Mouse (Mus musculus) right cerebral cortex, postnatal 10 days (tissue): ENCODE results near the gene Zfyve28.

Experiments used
- DNase-seq, 2 experiments: peaks; one replicate each; pipeline ENCODE4 v3.0.0; 2021; ENCODE audit warnings: low spot score in 2 of 2

Gene Zfyve28

GRCm38 (mm10) chr5:34288154-34288716 lies at the start of gene Zfyve28, which contains the start of gene Cfap99:
Zfyve28 (minus strand) TSS chr5:34288449.
Cfap99 (plus strand) TSS chr5:34288600.
- DNase-seq, result peak; percentile 98

GRCm38 (mm10) chr5:34336775-34337450 lies 48.7 kb upstream of the Zfyve28 start:
- peak; percentile 62 to 70 for DNase-seq

- peak; percentile 99 for DNase-seq
These were observed 48.0 kb upstream of the Zfyve28 start, which contains the start of gene Rnf4 for GRCm38 (mm10) chr5:34336097-34336774. Rnf4 (plus strand) TSS chr5:34336289.

GRCm38 (mm10) chr5:34335539-34336096 lies 47.4 kb upstream of the Zfyve28 start:
- no peak for DNase-seq

- DNase-seq, result no peak
These were observed 45.8 kb upstream of the Zfyve28 start for GRCm38 (mm10) chr5:34334081-34334480.

- DNase-seq, result no peak
These were observed 41.9 kb upstream of the Zfyve28 start for GRCm38 (mm10) chr5:34330136-34330535.

GRCm38 (mm10) chr5:34326875-34327576 lies 38.8 kb upstream of the Zfyve28 start:
- peak; percentile 44 to 55 for DNase-seq

GRCm38 (mm10) chr5:34326249-34326691 lies 38.0 kb upstream of the Zfyve28 start:
- no peak for DNase-seq

GRCm38 (mm10) chr5:34325286-34325685 lies 37.0 kb upstream of the Zfyve28 start:
- no peak for DNase-seq

GRCm38 (mm10) chr5:34321236-34321635 lies 33.0 kb upstream of the Zfyve28 start:
- no peak for DNase-seq

GRCm38 (mm10) chr5:34319491-34320034 lies 31.3 kb upstream of the Zfyve28 start:
- DNase-seq, result no peak

- no peak for DNase-seq
These were observed 20.8 kb upstream of the Zfyve28 start for GRCm38 (mm10) chr5:34309016-34309415.

- DNase-seq, result no peak
These were observed 14.1 kb upstream of the Zfyve28 start for GRCm38 (mm10) chr5:34302377-34302776.

GRCm38 (mm10) chr5:34298937-34299535 lies 10.8 kb upstream of the Zfyve28 start:
- no peak for DNase-seq

- peak in 1 of 2 experiments; percentile 34 for DNase-seq
These were observed 9.8 kb upstream of the Zfyve28 start for GRCm38 (mm10) chr5:34298061-34298460.

GRCm38 (mm10) chr5:34295141-34295540 lies 6.9 kb upstream of the Zfyve28 start:
- no peak for DNase-seq

- no peak for DNase-seq
These were observed 6.4 kb upstream of the Zfyve28 start for GRCm38 (mm10) chr5:34294696-34295095.

GRCm38 (mm10) chr5:34293363-34293762 lies 5.1 kb upstream of the Zfyve28 start:
- DNase-seq, result no peak

GRCm38 (mm10) chr5:34289286-34289685 lies 1.0 kb upstream of the Zfyve28 start:
- DNase-seq, result peak in 1 of 2 experiments; percentile 39

GRCm38 (mm10) chr5:34287838-34288145 lies 457 bp downstream of the Zfyve28 start:
- DNase-seq, result peak; percentile 38 to 44
